Mouse (Mus musculus): Measurements from ENCODE around the gene Col5a3.

DNA sequence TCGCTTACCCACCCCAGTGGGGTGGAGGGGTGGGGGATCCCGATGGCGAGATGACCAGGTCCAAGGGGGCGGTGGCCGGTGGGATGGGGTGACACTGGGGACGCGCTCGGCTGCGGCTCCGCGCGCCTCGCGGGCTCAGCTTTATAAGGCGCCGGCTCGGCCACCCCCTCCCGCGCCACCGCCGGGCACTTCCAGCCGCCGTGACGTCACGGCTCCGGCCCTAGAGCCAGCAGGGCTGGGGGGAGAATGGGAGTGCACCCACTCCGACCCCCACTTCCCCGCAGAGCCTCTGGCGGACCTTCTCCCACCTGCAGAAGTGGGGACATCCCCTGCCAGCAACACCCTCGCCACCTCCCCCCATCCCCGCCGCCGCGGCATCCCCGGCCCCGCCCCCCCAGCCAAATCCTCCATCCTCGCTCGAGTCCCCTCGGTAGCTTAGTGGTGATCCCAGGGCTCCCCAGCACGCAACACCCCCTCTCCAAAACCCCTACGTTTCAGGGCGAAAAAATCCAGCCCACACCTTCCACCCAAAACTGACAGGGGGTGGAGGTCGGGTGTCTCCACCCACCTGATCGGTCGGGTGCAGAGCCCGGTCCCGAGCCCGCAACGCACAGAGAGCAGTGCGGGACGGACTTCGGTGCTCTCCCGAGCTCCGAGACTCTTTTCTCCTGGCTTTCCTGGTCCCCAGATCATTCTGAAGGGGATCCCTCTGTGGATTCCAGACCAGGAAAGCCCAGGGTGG, 87.8 kb downstream of the Col5a3 start:
- no peak for TF ChIP-seq CTCF (IDR thresholded peaks at IDR 0.05; ENCODE audit: low read depth)
- no peak for TF ChIP-seq EP300 (IDR thresholded peaks at IDR 0.05; ENCODE audit: low read depth)

Data from liver, embryonic 14.5 days (tissue).